In the genomic region with DNA sequence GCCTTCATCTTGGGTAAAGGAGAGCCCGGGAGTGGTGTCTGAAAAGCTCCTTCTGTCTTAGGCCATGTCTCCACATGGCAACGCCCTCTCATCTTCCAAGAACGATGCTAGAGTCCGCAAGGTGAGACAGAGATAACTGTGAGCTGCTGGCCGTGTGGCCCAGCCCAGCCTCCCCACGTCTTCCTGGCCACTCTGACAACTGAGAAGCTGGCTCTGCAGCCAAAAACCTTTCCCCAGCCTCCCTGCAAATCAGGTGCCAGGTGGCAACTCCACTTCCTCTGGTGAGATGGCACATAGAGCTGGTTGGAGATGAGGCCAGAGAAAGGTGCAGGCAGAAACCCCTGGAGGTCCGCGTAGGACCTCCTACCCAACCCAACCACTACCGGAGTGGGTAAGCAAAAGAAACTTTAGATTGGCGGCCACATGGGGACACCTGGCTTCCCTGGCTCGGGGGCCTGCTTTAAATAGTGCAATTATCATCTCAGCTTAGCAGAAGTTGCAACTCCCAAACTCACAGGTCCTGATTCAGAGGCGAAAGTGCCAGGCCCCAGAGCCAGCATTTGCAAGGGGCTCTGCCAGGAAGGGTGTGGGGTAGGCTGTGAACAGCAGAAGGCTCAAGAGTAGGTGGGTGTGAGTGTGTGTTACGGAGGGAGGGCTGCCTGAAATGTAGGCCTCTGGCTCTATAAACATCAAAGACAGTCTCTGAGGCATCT, we compare ENCODE assay signal across 13 mouse cellular contexts. TPM values are rescaled to one million over a fixed set of nuclear protein-coding genes. Genes with fewer than 3 reads are reported as not detected.
DNase-seq lines count a peak whose midpoint lies in the region; ATAC-seq and TF ChIP-seq lines count a peak whose summit lies in the region.
"Had no signal": no experiment of that assay in that cellular context is flagged by ENCODE, and none has a peak within 500 bp of the region (broad histone marks: within the 10 kb centered on the region; RNA-seq: fewer than 3 reads in every experiment).

No protein-coding gene starts in this region.

- WGBS in liver, embryonic 14.5 days (ENCODE audit: insufficient replicate concordance): 57% methylated on average over 13 of the region's 13 CpGs
- 53% methylated on average over 13 of the region's 13 CpGs for WGBS in liver, embryonic 12.5 days (ENCODE audit: insufficient replicate concordance)

- H3K9me3 ChIP-seq in liver, embryonic 14.5 days (ENCODE audit: control insufficient read depth, low read length): no peaks in the 10 kb centered on the region
- H3K9me3 ChIP-seq in liver, embryonic 12.5 days (replicated peaks): no peaks in the 10 kb centered on the region

- H3K9ac ChIP-seq in liver, embryonic 14.5 days (replicated peaks): no peak overlapping the region
- H3K9ac ChIP-seq in liver, embryonic 12.5 days: no peak overlapping the region

- H3K27ac ChIP-seq in liver, embryonic 14.5 days: no peak overlapping the region
- H3K27ac ChIP-seq in liver, embryonic 12.5 days: no peak overlapping the region

- no peak overlapping the region for H3K4me3 ChIP-seq in liver, embryonic 14.5 days (ENCODE audit: insufficient read depth in 1 of 2, low read depth in 2 of 2, low read length in 2 of 2)
- no peak overlapping the region for H3K4me3 ChIP-seq in liver, embryonic 12.5 days

- H3K36me3 ChIP-seq in liver, embryonic 14.5 days (replicated peaks; ENCODE audit: control insufficient read depth, insufficient read depth, low read depth): no peaks in the 10 kb centered on the region
- H3K36me3 ChIP-seq in liver, embryonic 12.5 days: no peaks in the 10 kb centered on the region

- H3K4me1 ChIP-seq in liver, embryonic 14.5 days (replicated peaks; ENCODE audit: control insufficient read depth in 2 of 2, insufficient read depth in 2 of 2, low read length in 1 of 2): peaks cover 0 to 7% of the 10 kb centered on the region in 2 experiments; a peak in 1 of 4 replicates
- H3K4me1 ChIP-seq in liver, embryonic 12.5 days: peaks cover 41% of the 10 kb centered on the region

- TF ChIP-seq EP300 in liver, embryonic 14.5 days (IDR thresholded peaks at IDR 0.05; ENCODE audit: low read depth): no peak

- peak; percentile 29; the same call in 1 of the 2 replicates for ATAC-seq in cerebellum, adult (ENCODE audit: insufficient number of reproducible peaks, low FRiP score, low TSS enrichment)
- 0 out of 2 replicates have a peak, but pooled peaks have one; percentile 22 for ATAC-seq in liver, embryonic 14.5 days (ENCODE audit: insufficient read depth)
- no peak for ATAC-seq in liver, embryonic 12.5 days
- ATAC-seq in granulocyte monocyte progenitor cell, adult 5-6 weeks (replicated peaks; ENCODE audit: poor library complexity, severe bottlenecking): no peak

- no peak overlapping the region for H3K4me2 ChIP-seq in liver, embryonic 14.5 days (ENCODE audit: low read depth)
- no peak overlapping the region for H3K4me2 ChIP-seq in liver, embryonic 12.5 days

- H3K27me3 ChIP-seq in liver, embryonic 14.5 days (ENCODE audit: control insufficient read depth, insufficient read depth, low read length): no peaks in the 10 kb centered on the region
- H3K27me3 ChIP-seq in liver, embryonic 12.5 days (replicated peaks): peaks cover 16% of the 10 kb centered on the region; the same call in 1 of the 2 replicates

- DNase-seq in cerebellum, postnatal 4 days (ENCODE audit: low spot score in 2 of 2): no peak
- no peak for DNase-seq in liver, embryonic 14.5 days (ENCODE audit: low read depth in 3 of 3, low spot score in 3 of 3)
- DNase-seq in layer of hippocampus, adult 8-10 months (ENCODE audit: low spot score in 2 of 2): peak; percentile 46 to 61
- DNase-seq in right cerebral cortex, postnatal 14 days: peak; percentile 57
- DNase-seq in lung, postnatal 36 days: no peak
- DNase-seq: adrenal gland, postnatal 25 days; kidney, postnatal 36 days; lung, postnatal 10 days had no signal

- no peak for TF ChIP-seq CTCF in liver, embryonic 14.5 days (IDR thresholded peaks at IDR 0.05; ENCODE audit: low read depth)

RNA-seq across cellular contexts. Expression of gene Ppfia4, which starts 2.6 kb away (rescaled TPM):
- polyA plus RNA-seq in liver, embryonic 14.5 days (2012; rRNA removed): 1.2 TPM in 2 replicates
- polyA plus RNA-seq in liver, embryonic 14.5 days (2014; fragmentation: Nextera tagmentation; extraction: Ambion mirVana): 1.1 and 1.8 TPM in 2 replicates
- polyA plus RNA-seq in liver, embryonic 12.5 days (2016; fragmentation: Nextera tagmentation; extraction: Ambion mirVana): 1.5 TPM in 2 replicates
- 10 to 100 TPM; 72.2 to 86.2 (median 77.3) TPM for total RNA-seq in layer of hippocampus, adult 8-10 months (2022)
- 6.4 and 12.5 TPM in 2 replicates for total RNA-seq in granulocyte monocyte progenitor cell, adult 5-6 weeks (2014; fragmentation: Nextera tagmentation)
- total RNA-seq in granulocyte monocyte progenitor cell, adult 5-6 weeks (2017): 4.1 and 4.6 TPM in 2 replicates

RNA-seq across cellular contexts. Expression of gene Tmem183a, which starts 26.4 kb away (rescaled TPM):
- 34.1 and 35.4 TPM in 2 replicates for polyA plus RNA-seq in liver, embryonic 14.5 days (2012; rRNA removed)
- polyA plus RNA-seq in liver, embryonic 14.5 days (2014; fragmentation: Nextera tagmentation; extraction: Ambion mirVana): 49.1 and 59.1 TPM in 2 replicates
- 62.9 and 69.7 TPM in 2 replicates for polyA plus RNA-seq in liver, embryonic 12.5 days (2016; fragmentation: Nextera tagmentation; extraction: Ambion mirVana)
- total RNA-seq in layer of hippocampus, adult 8-10 months (2022): 10 to 100 TPM; 59.9 to 70.0 (median 61.8) TPM
- total RNA-seq in granulocyte monocyte progenitor cell, adult 5-6 weeks (2014; fragmentation: Nextera tagmentation): 31.8 and 34.3 TPM in 2 replicates
- total RNA-seq in granulocyte monocyte progenitor cell, adult 5-6 weeks (2017): 53.6 and 115 TPM in 2 replicates

RNA-seq across cellular contexts. Expression of gene Myog, which starts 45.6 kb away (rescaled TPM):
- 0.06 and 0.09 TPM in 2 replicates for polyA plus RNA-seq in liver, embryonic 14.5 days (2012; rRNA removed)
- polyA plus RNA-seq in liver, embryonic 14.5 days (2014; fragmentation: Nextera tagmentation; extraction: Ambion mirVana): not detected in 2 replicates
- 1.1 and 4.9 TPM in 2 replicates for polyA plus RNA-seq in liver, embryonic 12.5 days (2016; fragmentation: Nextera tagmentation; extraction: Ambion mirVana)
- not detected for total RNA-seq in layer of hippocampus, adult 8-10 months (2022)
- not detected in 2 replicates for total RNA-seq in granulocyte monocyte progenitor cell, adult 5-6 weeks (2014; fragmentation: Nextera tagmentation)
- not detected in 2 replicates for total RNA-seq in granulocyte monocyte progenitor cell, adult 5-6 weeks (2017)
- total RNA-seq: adrenal gland, postnatal 25 days had no signal

RNA-seq across cellular contexts. Expression of gene 4933406M09Rik, which starts 50.4 kb away (rescaled TPM):
- not detected in 2 replicates for polyA plus RNA-seq in liver, embryonic 14.5 days (2012; rRNA removed)
- not detected in 2 replicates for polyA plus RNA-seq in liver, embryonic 14.5 days (2014; fragmentation: Nextera tagmentation; extraction: Ambion mirVana)
- not detected in 2 replicates for polyA plus RNA-seq in liver, embryonic 12.5 days (2016; fragmentation: Nextera tagmentation; extraction: Ambion mirVana)
- not detected for total RNA-seq in layer of hippocampus, adult 8-10 months (2022)
- total RNA-seq in granulocyte monocyte progenitor cell, adult 5-6 weeks (2014; fragmentation: Nextera tagmentation): not detected in 2 replicates
- total RNA-seq in granulocyte monocyte progenitor cell, adult 5-6 weeks (2017): not detected in 2 replicates
- total RNA-seq: adrenal gland, postnatal 25 days had no signal
- polyA plus RNA-seq: embryonic facial prominence, embryonic 14.5 days; heart, embryonic 14.5 days had no signal

Comparison
In these comparisons a context has a peak if more than half of its experiments do, and no peak if none do; other contexts are left out.
1. ATAC-seq: peak in cerebellum, adult (single experiment) and liver, embryonic 14.5 days (single experiment); none in liver, embryonic 12.5 days (single experiment) and granulocyte monocyte progenitor cell, adult 5-6 weeks (single experiment).
2. DNase-seq: peak in layer of hippocampus, adult 8-10 months (2 of 2) and right cerebral cortex, postnatal 14 days (single experiment); none in cerebellum, postnatal 4 days (0 of 2), liver, embryonic 14.5 days (0 of 3) and lung, postnatal 36 days (single experiment).
3. RNA of gene Ppfia4, which starts 2.6 kb away (total RNA-seq): 72.2 to 86.2 TPM in layer of hippocampus, adult 8-10 months; 4.1 to 12.5 TPM in granulocyte monocyte progenitor cell, adult 5-6 weeks; every median in the first group is over 4 times any median in the second.